Comparison of ENCODE assay signal across 8 mouse cellular contexts in the genomic region with DNA sequence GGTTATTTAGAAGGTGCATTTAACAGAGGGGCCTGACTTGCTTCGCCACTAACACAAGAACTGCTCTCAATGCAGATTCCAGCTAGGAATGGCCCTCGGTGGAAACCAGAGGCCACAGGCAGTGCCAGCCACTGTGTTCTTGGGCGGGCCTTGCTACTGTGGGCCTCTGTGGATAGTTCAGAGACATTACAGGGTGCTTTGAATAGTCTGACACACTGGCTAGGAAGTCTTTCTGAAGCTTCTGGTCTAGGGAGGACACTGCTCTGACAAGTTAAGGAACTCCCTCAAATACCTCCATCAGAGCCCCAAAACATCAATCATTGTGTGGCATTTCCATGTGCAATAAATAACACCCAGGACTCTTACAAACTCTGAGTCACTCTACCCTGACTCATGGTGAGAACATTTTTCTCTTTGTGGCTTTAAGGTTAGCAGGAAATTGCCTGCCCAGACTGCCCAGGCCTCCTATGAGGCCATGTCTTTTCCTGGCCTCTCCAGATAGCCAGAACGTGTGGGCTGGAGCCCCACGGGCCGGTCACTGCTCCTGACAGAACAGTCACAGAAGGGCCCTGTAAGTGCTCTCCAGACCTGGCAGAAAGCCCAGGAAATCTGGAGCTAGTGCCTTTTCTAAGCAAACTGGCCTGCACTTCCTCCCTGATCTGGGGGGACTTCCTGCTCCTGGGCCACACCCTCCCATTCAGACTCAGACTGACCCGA. TPM values are rescaled to one million over a fixed set of nuclear protein-coding genes. Genes with fewer than 3 reads are reported as not detected.
A peak's percentile ranks its signal among the peaks of the same experiment; 100 is the strongest.
DNase-seq lines count a peak whose midpoint lies in the region; ATAC-seq and TF ChIP-seq lines count a peak whose summit lies in the region.

No protein-coding gene starts in this region.

- H3K4me1 ChIP-seq in cerebellum, adult 2 months (ENCODE audit: control insufficient read depth, insufficient read depth, low read length): peaks cover 9% of the 10 kb centered on the region
- H3K4me1 ChIP-seq in lung, postnatal 0 days (ENCODE audit: insufficient read depth, low read depth, low read length): peaks cover 4% of the 10 kb centered on the region; the same call in 1 of the 2 replicates
- peaks cover 25% of the 10 kb centered on the region for H3K4me1 ChIP-seq in stomach, embryonic 16.5 days (ENCODE audit: control insufficient read depth, insufficient read depth, low read length)

- H3K4me3 ChIP-seq in cerebellum, adult 2 months (replicated peaks; ENCODE audit: insufficient read depth, low read depth, low read length): no peak overlapping the region
- no peak overlapping the region for H3K4me3 ChIP-seq in lung, postnatal 0 days (ENCODE audit: low read depth, low read length)
- H3K4me3 ChIP-seq in stomach, embryonic 16.5 days (replicated peaks; ENCODE audit: low read length): no peak overlapping the region

- H3K27me3 ChIP-seq in cerebellum, adult 2 months (ENCODE audit: control insufficient read depth, insufficient read depth, low read length): no peaks in the 10 kb centered on the region
- H3K27me3 ChIP-seq in lung, postnatal 0 days (replicated peaks; ENCODE audit: insufficient read depth, low read length): no peaks in the 10 kb centered on the region
- no peaks in the 10 kb centered on the region for H3K27me3 ChIP-seq in stomach, embryonic 16.5 days (ENCODE audit: control insufficient read depth, insufficient read depth, low read length)

- H3K9me3 ChIP-seq in lung, postnatal 0 days (ENCODE audit: low read length): no peaks in the 10 kb centered on the region
- H3K9me3 ChIP-seq in stomach, embryonic 16.5 days (replicated peaks; ENCODE audit: control insufficient read depth, low read length): no peaks in the 10 kb centered on the region

- peak; percentile 67 for DNase-seq in adrenal gland, adult 8-10 months
- DNase-seq in cerebellum, adult 2 months: peak; percentile 82 to 93
- DNase-seq in gastrocnemius, postnatal 10 days: peak; percentile 66
- peak; percentile 2 for DNase-seq in induced T-regulatory cell, adult 2 months (ENCODE audit: low read depth)
- peak; percentile 27 for DNase-seq in left cerebral cortex, adult 11 months (ENCODE audit: low spot score)
- DNase-seq in lung, postnatal 0 days (ENCODE audit: low spot score): peak; percentile 96

- no peaks in the 10 kb centered on the region for H3K36me3 ChIP-seq in lung, postnatal 0 days (ENCODE audit: insufficient read depth, low read length)
- H3K36me3 ChIP-seq in stomach, embryonic 16.5 days (ENCODE audit: control insufficient read depth, insufficient read depth, low read length): no peaks in the 10 kb centered on the region

- ATAC-seq in lung, postnatal 0 days: peak; percentile 99
- peak; percentile 91 for ATAC-seq in stomach, embryonic 16.5 days (ENCODE audit: insufficient read depth, low FRiP score)
- no peak for ATAC-seq in erythroid progenitor cell, adult 5-6 weeks (replicated peaks; ENCODE audit: low FRiP score, poor library complexity, severe bottlenecking)

- TF ChIP-seq POLR2A in cerebellum, adult 2 months (IDR thresholded peaks at IDR 0.05; ENCODE audit: borderline replicate concordance, insufficient read depth, low read length): no peak

- peak; percentile 93 for TF ChIP-seq EP300 in lung, postnatal 0 days (IDR thresholded peaks at IDR 0.05)

- no peak for TF ChIP-seq CTCF in cerebellum, adult 2 months (IDR thresholded peaks at IDR 0.05; ENCODE audit: borderline replicate concordance, insufficient read depth, low read depth, low read length)
- TF ChIP-seq CTCF in lung, postnatal 0 days (IDR thresholded peaks at IDR 0.05): no peak

- WGBS in cerebellum, adult 2 months: 34% methylated on average over 7 of the region's 7 CpGs
- WGBS in lung, postnatal 0 days: 17% methylated on average over 7 of the region's 7 CpGs
- 25% methylated on average over 7 of the region's 7 CpGs for WGBS in stomach, embryonic 16.5 days

- H3K9ac ChIP-seq in lung, postnatal 0 days (replicated peaks; ENCODE audit: low read depth): no peak overlapping the region
- peak overlapping the region; percentile 50; the same call in 1 of the 2 replicates for H3K9ac ChIP-seq in stomach, embryonic 16.5 days (ENCODE audit: low read length)

- H3K27ac ChIP-seq in cerebellum, adult 2 months (ENCODE audit: insufficient read depth, low read length): peak overlapping the region; percentile 38
- peak overlapping the region; percentile 88 for H3K27ac ChIP-seq in lung, postnatal 0 days (ENCODE audit: low read length)
- H3K27ac ChIP-seq in stomach, embryonic 16.5 days (ENCODE audit: low read length): peak overlapping the region; percentile 97

- H3K4me2 ChIP-seq in lung, postnatal 0 days (replicated peaks; ENCODE audit: low read depth, low read length): no peak overlapping the region
- H3K4me2 ChIP-seq in stomach, embryonic 16.5 days (ENCODE audit: low read depth, low read length): no peak overlapping the region

RNA-seq across cellular contexts. Expression of gene Mall, which starts 7.4 kb away (rescaled TPM):
- total RNA-seq in adrenal gland, adult 8-10 months (2022): under 1 TPM; 0.66 to 0.90 (median 0.89) TPM
- polyA plus RNA-seq in cerebellum, adult 2 months (2012; rRNA removed): 0.84 and 0.98 TPM in 2 replicates
- total RNA-seq in gastrocnemius, postnatal 10 days (2021): 1 to 10 TPM; 6.3 to 7.2 TPM
- 4.1 and 5.8 TPM in 2 replicates for polyA plus RNA-seq in lung, postnatal 0 days (2015; fragmentation: Nextera tagmentation; extraction: Ambion mirVana)
- 54.8 and 76.5 TPM in 2 replicates for polyA plus RNA-seq in stomach, embryonic 16.5 days (2015; fragmentation: Nextera tagmentation; extraction: Ambion mirVana)
- total RNA-seq in erythroid progenitor cell, adult 5-6 weeks (2015; ENCODE audit: low replicate concordance): not detected in 2 replicates
- not detected in 2 replicates for total RNA-seq in erythroid progenitor cell, adult 5-6 weeks (2017; ENCODE audit: low replicate concordance)

Comparison
In these comparisons a context has a peak if more than half of its experiments do, and no peak if none do; other contexts are left out.
1. DNase-seq: peak in every context shown above with its lines; median percentile 96 in lung, postnatal 0 days; 88 in cerebellum, adult 2 months; 67 in adrenal gland, adult 8-10 months; 66 in gastrocnemius, postnatal 10 days; 27 in left cerebral cortex, adult 11 months; 2 in induced T-regulatory cell, adult 2 months.
2. H3K27ac ChIP-seq: peak in every context shown above with its lines; median percentile 97 in stomach, embryonic 16.5 days; 88 in lung, postnatal 0 days; 38 in cerebellum, adult 2 months.